Mouse (Mus musculus) midbrain, embryonic 11.5 days (tissue): Measurements from ENCODE around the gene Tex38. TPM values are rescaled to one million over a fixed set of nuclear protein-coding genes. Genes with fewer than 3 reads are reported as not detected.

Experiments
- ATAC-seq: fragments of 200-750 bp; cut with Nextera tagmentation; 2 replicates; pipeline ENCODE4 v1.8.0; 2017; ENCODE audit warnings: moderate TSS enrichment, moderate library complexity; ENCODE audit not compliant: low FRiP score
- DNase-seq: peaks from one replicate; pipeline ENCODE4 v3.0.0; 2015; ENCODE audit warnings: low spot score; ENCODE audit errors: missing footprints
- H3K27ac ChIP-seq: fragments of 300-500 bp; sonication (generic); 2 replicates; pipeline ENCODE4 v1.5.1; 2014; ENCODE audit warnings: low read depth, low read length
- H3K27me3 ChIP-seq: fragments of 300-500 bp; sonication (generic); 2 replicates; pipeline ENCODE4 v1.6.1; 2014; ENCODE audit warnings: mild to moderate bottlenecking, low read length, moderate library complexity, mixed read lengths; ENCODE audit not compliant: control insufficient read depth, insufficient read depth
- H3K36me3 ChIP-seq: fragments of 300-500 bp; sonication (generic); 2 replicates; pipeline ENCODE4 v1.6.1; 2014; ENCODE audit warnings: mild to moderate bottlenecking, low read length, moderate library complexity, mixed read lengths; ENCODE audit not compliant: control insufficient read depth, insufficient read depth
- H3K4me1 ChIP-seq: fragments of 300-500 bp; sonication (generic); 2 replicates; pipeline ENCODE4 v1.6.1; 2014; ENCODE audit warnings: low read length; ENCODE audit not compliant: control insufficient read depth, insufficient read depth
- H3K4me2 ChIP-seq: fragments of 300-500 bp; sonication (generic); 2 replicates; pipeline ENCODE4 v1.6.1; 2014; ENCODE audit warnings: mild to moderate bottlenecking, moderate library complexity
- H3K4me3 ChIP-seq: fragments of 300-500 bp; sonication (generic); 2 replicates; pipeline ENCODE4 v1.5.1; 2014; ENCODE audit warnings: low read depth, low read length
- H3K9ac ChIP-seq: fragments of 300-500 bp; sonication (generic); 2 replicates; pipeline ENCODE4 v1.6.1; 2014; ENCODE audit warnings: low read length
- H3K9me3 ChIP-seq: fragments of 300-500 bp; sonication (generic); 2 replicates; pipeline ENCODE4 v1.6.1; 2016; ENCODE audit warnings: low read length; ENCODE audit not compliant: control insufficient read depth
- WGBS: fragments of 180-500 bp; shearing (Covaris S2); extraction: QIAGEN DNeasy Blood & Tissue Kit; methylation state at CpG from one replicate; pipeline ENCODE4 v1.1.7; 2014; 5-methylcytosine and 5-hydroxymethylcytosine counted together
- polyA plus RNA-seq: library from polyadenylated mRNA; unstranded; fragments of >200 nt; fragmentation: Nextera tagmentation; extraction: Ambion mirVana; gene quantifications from 2 replicates; pipeline ENCODE4 v1.2.1, GENCODE M21; 2014

The Tex38 gene
- polyA plus RNA-seq, 1 experiment from 2014 or later: not detected

GRCm38 (mm10) chr4:115733746-115734145, 47.1 kb downstream of the Tex38 start:
- DNase-seq (no peak), ATAC-seq (no peak)
- H3K36me3 ChIP-seq: no peaks in the 10 kb centered on the region
- no peaks in the 10 kb centered on the region for H3K9me3 ChIP-seq
- no peaks in the 10 kb centered on the region for H3K27me3 ChIP-seq
- 77% methylated on average over 5 of the region's 5 CpGs for WGBS
- no peak overlapping the region for H3K27ac ChIP-seq
- no peak overlapping the region for H3K4me3 ChIP-seq
- H3K4me1 ChIP-seq: peaks cover 8% of the 10 kb centered on the region
- H3K9ac ChIP-seq: no peak overlapping the region
- no peak overlapping the region for H3K4me2 ChIP-seq

- H3K4me3 ChIP-seq: no peak overlapping the region
- H3K27ac ChIP-seq: no peak overlapping the region
- no peaks in the 10 kb centered on the region for H3K9me3 ChIP-seq
- H3K4me2 ChIP-seq: no peak overlapping the region
- no peaks in the 10 kb centered on the region for H3K36me3 ChIP-seq
- no peaks in the 10 kb centered on the region for H3K4me1 ChIP-seq
- H3K9ac ChIP-seq: no peak overlapping the region
- no peaks in the 10 kb centered on the region for H3K27me3 ChIP-seq
- no peak for ATAC-seq
- DNase-seq: no peak
- WGBS: 75% methylated on average over 3 of the region's 3 CpGs
These were observed 48.5 kb downstream of the Tex38 start for GRCm38 (mm10) chr4:115732223-115732818.

GRCm38 (mm10) chr4:115731588-115732222, 49.1 kb downstream of the Tex38 start:
- Histone ChIP-seq H3K27ac (no peak overlapping the region), H3K9me3 (no peaks in the 10 kb centered on the region), H3K9ac (no peak overlapping the region), H3K27me3 (no peaks in the 10 kb centered on the region), H3K4me3 (no peak overlapping the region), H3K36me3 (no peaks in the 10 kb centered on the region), H3K4me1 (no peaks in the 10 kb centered on the region), H3K4me2 (no peak overlapping the region)
- WGBS: 22% methylated on average over 7 of the region's 7 CpGs
- peak; percentile 76 for ATAC-seq
- peak; percentile 99 for DNase-seq

Other genes starting within 250 kb of the Tex38 start
- gene Cyp4a31, start 217.4 kb downstream of the Tex38 start, polyA plus RNA-seq: not detected in 2 replicates
- not detected in 2 replicates for gene Cyp4a32, start 180.0 kb downstream of the Tex38 start, polyA plus RNA-seq
- 0.12 TPM in 1 of 2 replicates, not detected in the other for gene Cyp4b1, start 133.3 kb downstream of the Tex38 start, polyA plus RNA-seq
- gene Efcab14, start 43.3 kb downstream of the Tex38 start, polyA plus RNA-seq: 42.8 and 46.4 TPM in 2 replicates
- 42.3 and 50.9 TPM in 2 replicates for gene Atpaf1, start 3.8 kb upstream of the Tex38 start, polyA plus RNA-seq
- 2.5 and 3.7 TPM in 2 replicates for gene Mob3c, start 47.1 kb upstream of the Tex38 start, polyA plus RNA-seq
- 17.9 and 22.3 TPM in 2 replicates for gene Mknk1, start 58.2 kb upstream of the Tex38 start, polyA plus RNA-seq
- not detected in 2 replicates for gene Kncn, start 103.4 kb upstream of the Tex38 start, polyA plus RNA-seq
- gene 6430628N08Rik, start 109.6 kb upstream of the Tex38 start, polyA plus RNA-seq: 0.33 TPM in 1 of 2 replicates, not detected in the other
- gene Dmbx1, start 158.9 kb upstream of the Tex38 start, polyA plus RNA-seq: 15.1 and 15.9 TPM in 2 replicates
- gene Faah, start 236.9 kb upstream of the Tex38 start, polyA plus RNA-seq: 1.8 TPM in 2 replicates